Mouse (Mus musculus) retina, adult 2 months (tissue): ENCODE measurements around the gene Bak1.

Experiments
- DNase-seq: peaks from one replicate; pipeline ENCODE4 v3.0.0-alpha.2; 2012; ENCODE audit warnings: low read depth, low spot score

Bak1 gene

DNA sequence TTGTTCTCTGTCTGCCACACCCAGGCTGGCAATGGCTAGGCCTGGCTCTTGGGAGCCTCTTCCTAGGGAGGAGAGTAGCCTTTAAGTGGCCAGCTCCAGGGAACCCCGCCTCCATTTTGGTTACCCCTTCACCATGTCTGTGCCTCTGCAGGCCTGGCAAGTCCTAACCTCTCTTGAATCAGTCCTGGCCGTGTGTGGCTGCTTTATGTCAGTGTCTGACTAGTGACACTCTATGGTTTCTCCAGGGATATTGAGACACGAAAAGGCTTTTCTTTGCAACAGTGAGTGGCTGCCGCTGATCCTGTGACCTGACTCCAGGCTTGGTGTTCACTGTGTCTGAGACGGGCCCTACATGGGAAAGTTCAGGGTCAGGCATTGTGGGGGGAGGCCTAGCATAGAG lies 22.0 kb upstream of the Bak1 start:
- DNase-seq = no peak

DNA sequence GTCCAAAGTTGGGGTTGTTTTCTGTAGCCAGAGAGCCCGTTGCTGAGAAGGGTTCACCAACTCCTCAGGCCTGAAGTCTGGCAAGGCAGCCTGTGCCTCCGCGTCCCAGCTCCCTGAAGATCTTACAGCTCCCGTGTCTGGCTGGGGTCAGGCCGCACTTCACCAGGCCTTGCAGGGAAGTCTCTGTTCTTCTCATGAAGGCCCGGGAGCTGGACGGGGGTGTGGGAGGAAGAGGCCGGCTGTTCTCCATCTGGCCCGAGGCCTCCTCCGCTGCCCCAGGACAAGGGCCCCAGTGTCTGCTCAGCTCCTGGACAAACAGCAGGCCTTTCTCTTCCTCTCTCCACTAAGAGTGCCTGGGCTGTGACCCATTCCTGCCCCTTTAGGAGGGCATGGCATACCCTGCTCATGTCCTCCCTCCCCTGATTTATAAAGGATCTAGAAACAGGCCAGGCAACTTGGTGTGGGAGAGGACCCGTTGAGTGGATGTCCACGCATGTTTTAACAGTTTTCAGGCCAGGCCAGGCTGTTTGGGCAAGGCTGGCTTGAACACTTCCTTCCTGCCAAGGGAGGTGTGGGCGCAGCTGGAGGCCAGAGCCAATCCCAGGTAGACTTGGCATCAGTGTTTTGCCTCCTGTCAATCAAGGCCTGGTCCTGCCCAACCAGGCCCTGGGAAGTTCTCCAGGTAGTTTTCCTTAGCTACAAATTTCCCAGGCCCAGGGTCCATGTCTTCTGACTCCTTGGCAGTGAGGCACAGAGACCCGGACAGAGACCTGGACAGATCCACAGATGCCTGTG lies 19.8 kb upstream of the Bak1 start:
- DNase-seq = no peak

DNA sequence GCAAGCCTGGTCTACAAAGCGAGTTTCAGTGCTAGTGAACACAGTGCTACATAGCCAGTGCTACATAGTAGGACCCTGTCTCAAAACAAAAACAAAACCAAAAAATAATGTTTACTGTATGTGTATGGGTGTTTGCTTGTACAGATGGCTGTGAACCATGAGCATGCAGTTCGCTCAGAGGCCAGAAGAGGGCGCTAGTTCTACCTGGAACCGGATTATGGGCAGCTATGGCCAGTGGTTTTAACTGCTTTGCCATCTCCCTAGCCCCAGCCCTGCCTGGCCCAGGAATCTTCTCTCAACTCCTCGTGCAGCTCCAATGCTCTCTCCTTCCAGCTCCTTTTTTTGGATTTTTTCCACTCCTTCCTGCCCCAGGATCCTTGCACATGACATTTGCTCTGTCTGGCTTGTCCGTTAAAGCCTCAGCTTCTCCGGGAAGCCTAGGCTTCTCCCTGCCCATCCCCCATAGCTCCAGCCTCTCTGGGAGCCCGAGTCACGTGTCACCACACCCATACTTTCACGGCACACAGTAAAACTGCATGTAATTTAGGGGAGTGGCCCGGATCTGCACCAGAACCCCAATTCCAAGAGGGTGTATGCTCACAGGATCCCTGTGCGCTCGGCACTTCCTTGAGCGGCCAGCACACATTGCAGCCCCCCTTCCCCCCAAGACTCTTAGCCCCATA lies 19.1 kb upstream of the Bak1 start:
- DNase-seq = no peak

DNA sequence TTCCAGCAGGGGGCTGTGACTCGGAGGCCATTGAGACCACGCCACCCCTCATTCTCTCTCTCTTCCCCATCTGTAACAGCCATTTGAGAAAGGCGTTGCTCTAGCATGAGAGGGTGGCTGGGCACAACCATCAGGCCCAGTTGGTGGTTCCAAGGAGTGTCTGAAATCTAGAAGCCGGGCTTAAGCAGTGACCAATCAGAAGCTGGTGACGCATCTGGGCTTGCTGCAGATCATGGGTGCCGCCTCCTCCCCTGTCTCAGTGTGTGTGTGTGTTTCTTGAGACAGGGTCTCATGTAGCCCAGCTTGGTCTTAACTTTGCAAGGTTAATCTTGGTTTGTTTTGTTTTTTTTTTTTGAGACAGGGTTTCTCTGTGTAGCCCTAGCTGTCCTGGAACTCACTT lies 16.4 kb upstream of the Bak1 start:
- DNase-seq = no peak

DNA sequence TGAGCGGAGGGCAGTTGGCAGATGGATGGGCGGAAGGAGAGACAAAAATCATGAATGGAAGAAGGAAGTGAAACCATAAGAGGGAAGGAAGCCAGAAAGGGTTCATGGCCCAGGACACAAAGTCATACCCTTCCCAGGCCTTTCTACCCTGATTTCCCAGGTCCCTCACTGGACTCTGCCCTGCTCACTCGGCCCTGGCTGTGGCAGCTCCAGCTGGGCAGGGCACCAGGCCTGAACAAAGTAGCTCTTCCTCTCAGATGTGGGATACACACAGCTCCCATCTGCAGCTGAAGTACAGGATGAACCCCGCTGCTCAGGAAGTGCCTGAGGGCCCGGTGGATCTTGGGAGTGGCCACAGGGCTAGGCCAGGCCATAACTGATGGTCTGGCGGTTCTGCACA lies 14.0 kb upstream of the Bak1 start:
- no peak for DNase-seq

DNA sequence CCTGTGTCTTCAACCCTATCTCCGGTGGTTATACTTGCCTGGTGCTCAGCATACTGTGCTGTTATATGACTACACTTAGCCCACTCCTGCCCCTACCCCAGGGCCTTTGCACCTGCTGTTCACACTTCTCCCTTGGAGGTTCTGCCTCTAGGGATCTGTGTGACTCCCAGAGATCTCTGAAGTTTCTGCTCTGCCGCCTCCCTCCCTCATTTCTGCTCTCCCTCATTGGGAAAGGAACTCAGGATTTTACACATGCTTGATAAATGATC lies 12.9 kb upstream of the Bak1 start:
- DNase-seq = no peak

DNA sequence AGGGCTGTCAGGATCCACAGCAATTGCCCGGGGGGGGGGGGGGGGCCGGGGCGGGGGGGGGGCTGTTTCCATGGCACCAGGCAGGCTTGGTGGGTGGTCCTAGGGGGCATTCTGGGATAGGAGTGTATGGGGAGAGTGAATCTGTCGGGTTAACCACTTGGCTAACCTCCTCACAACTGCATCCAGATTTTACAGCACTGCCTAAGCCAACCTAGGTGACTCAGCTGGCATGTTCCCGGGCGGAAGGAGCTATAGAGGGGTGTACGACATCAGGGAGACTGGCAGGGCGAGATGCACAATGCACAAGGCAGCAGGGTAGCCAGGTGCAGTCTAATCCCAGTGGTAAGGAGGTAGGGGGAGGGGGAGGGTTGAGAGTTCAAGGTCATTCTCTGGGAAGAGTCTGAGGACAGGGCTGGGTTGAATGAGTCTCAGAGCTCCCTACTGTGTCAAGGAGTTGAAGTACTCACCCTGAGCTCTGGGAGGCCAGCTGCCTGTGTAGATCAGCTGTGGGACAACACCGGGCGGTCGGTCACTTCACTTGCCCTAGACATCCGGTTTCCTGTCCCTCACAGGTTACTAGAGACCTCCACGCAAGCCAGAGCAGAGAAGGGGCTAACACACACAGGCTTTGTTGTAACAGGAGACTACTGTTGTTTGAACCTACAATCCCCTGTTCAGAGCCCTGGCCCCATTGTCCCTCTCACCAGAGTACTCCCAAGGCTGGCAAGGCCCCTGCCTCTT lies 12.4 kb upstream of the Bak1 start:
- DNase-seq = no peak

DNA sequence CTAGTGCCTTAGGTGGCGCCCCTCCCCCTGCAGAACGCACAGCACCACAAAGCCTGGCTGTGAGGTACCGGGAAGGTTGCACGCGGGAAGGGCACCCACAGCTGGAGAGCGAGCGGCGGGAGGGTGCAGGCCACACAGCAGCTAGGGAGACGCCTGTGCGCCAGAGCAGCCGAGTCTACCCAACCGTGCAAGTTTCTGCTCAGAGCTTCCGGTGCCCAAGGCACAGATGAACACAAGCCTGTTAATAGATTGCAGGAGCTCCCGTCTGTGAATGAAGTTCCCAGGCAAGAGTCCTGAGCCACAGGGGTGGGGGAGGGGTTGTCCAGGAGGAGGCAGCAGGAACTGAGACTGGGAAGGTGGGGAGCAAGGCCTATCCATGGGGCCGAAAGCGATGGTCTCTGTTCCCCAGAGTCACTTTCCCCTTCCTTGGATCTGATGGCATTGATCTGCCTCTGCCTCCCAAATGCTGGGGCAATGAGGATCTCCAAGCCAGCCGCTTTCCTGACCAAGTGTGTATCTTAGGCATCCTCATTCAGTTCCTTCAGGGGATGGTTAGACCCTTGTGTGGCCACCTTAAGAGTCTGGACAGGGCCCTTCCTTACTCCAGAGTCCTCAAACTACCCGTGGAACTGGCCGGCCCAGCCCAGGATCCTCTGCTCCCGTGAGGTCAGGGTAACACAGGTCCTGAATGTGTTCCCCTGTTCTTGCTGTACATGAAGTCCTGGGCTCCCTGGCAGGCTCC lies 11.7 kb upstream of the Bak1 start:
- no peak for DNase-seq

DNA sequence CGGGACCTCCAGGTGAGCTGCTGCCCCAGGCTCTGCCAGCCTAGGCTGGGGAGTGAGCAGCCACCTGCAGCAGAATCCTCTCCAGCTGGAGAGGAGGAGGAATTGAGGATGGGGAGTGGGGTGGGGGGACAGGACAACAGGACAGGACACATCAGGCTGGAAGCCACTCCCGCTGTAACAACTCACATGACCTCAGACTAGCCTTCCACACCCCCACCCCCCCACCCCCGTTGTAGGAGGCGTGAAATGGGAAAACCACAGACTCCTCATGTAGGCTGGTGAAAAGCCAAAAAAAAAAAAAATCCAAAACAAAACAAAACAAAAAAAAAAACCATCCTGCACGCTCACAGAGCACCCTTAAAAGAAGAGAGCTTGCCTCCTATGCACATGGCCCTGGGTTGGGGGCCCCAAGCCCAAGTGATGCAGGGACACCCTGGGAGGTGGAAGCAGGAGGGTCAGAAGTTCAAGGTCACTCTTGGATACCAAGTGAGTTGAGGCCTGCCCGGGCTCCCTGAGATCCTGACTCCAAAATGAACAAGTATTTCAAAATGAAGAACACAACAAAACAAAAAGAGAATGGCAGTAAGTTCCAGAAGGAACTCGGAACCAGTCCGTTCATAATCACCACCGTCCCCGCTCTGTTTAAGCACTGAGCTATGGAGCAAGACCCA lies 10.8 kb upstream of the Bak1 start:
- DNase-seq = no peak

DNA sequence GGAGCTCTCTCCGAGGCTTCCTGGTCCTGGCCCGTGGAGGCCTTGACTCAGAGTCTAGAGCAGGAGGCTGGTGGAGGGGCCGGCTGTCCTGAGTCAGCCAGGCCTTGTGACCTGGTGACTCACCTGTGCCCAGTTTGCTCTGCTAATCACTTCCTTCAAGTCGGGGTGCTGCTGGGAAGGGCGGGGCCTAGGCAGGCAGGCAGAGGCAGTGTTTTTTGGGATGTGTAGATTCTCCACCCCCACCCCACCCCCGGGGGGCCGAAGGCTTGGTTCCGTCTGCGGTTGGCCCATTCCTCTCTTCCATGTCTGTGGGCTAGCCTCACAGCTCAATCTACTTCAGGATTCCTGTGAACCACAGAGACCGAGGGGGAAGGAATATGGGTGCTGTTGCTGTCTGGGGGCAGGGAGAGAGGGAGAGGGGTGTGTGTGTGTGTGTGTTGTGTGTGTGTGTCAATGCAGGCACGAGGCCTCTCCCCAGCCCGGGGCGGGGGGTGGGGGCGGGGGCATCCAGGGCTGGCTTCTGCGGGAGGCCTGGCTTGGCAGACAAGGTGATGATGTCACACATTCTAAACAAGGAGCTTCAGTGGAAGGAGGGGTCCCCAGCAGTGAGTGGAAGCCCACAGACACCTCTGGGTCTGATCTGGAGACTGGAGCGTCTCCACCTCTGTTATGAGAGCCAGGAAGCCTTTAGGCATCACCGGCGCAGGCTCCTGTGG lies 9.7 kb upstream of the Bak1 start:
- no peak for DNase-seq

DNA sequence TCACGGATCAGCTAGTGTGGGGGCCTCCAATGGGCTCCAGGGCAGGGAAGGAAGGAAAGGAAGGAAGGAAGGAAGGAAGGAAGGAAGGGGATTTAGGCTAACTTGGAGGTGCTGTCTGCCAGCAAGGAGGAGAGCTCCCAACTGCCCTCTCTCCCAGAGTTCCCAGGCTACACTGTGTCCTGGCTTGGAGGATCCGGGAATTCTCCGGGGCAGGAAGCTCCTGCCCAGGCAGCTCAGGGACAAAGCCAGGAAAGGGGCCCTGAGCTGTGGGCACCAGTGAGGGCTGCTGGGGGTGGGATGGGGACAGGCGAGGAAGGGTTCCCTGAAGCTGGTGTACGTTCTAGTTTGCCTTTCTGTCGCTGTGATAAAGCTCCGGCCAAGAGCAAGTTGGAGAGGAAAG lies 7.7 kb upstream of the Bak1 start:
- DNase-seq = no peak

DNA sequence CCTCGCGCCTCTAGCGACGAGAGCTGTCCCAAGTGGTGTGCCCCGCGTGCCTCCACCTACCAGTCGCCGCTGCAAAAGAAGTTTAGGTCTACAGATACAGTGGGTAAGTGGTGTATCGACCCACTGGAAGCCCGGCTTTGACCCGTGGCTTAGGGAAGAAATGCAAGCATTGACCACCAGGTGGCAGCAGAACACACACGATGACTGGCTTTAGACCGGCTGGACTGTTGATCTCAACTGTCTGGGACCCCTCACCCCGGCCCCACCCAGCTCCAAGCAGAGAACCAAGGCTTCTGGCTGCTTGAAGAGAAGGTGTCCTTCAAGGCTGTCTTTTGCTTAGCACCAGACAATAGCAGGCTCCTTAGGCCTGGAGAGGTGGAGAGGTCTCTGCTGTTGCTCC lies 4.1 kb upstream of the Bak1 start:
- peak; percentile 55 for DNase-seq

DNA sequence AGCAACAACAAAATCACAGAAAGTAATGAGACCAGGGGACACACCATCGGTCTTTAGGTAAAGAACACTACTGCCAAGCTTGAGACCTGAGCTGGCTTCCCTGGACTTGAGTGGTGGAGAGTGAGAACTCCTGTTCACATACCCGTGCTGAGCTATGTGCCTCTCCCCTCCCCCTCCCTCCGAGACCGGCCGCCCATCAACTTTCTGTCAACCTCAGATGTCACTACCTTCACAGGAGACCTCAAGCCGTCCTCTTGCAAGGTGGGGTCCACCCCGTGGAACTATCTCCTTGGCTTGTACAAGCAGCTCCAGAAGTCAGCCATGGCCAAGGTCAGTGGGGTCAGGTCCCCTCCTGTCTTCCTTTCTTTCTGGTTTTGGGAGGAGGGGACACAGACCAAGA lies 3.5 kb upstream of the Bak1 start:
- no peak for DNase-seq

DNA sequence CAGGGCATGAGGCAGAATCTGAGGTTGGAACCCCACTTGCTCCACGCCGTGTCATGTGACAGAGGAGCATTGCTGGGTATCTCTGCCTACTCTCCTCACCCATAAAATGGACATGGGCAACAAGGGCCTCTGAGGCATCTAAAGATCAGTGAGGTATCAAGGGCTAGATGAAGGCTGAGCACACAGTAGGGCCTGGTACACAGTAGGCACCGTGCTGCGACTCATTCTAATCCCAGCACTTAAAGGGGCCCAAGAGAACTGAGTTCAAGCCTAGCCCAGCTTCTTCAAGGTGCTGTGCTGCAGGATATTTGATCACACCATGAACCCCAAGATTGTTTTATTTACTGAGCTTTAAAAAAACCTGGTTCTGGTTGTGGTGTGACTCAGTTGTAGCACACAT lies 2.1 kb upstream of the Bak1 start:
- DNase-seq = no peak

DNA sequence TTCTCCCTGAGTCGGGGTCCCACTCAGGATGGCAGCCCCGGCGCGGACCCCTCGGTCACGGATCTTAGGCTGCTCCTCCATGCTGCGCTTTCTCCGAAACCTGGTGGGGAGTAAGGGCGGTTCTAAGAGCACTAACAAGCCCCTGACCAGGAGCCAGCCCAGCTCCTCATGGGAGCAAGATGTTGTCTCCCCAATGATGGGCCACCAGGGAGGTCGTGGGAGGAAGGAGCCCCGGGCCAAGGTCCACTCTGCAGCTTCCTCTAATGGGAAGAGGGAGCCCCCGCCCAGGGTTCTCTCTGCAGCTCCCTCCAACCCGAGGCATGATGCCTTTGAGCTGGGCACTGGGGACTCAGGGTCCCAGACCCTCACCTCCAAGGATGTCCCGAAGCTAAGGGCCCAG lies 622 bp upstream of the Bak1 start:
- DNase-seq = no peak

DNA sequence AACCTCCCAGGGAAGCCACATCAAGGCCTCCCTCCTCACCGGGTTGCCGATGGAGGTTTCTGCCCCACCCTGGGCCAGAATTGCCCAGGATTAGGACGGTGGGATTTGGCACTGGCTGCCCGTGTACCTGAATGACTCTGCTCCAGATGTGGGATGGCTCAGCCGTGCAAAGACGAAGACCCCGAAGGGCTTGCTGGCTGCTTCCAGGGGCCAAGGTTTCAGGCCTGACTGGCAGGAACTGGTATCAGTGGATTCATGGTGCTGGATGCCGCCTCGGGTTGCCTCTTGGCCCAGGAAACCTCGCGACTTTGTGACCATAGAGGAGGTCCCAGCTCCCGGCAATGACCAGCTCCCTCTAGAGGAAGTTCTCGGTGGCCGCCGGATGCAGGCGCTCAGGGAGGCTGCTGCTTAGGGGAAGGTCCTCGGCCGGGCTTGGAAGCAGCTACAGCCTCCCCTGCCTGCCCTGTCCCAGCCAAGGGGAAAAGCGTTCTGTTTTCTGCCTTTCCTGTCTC lies 469 bp downstream of the Bak1 start:
- DNase-seq = peak; percentile 61

DNA sequence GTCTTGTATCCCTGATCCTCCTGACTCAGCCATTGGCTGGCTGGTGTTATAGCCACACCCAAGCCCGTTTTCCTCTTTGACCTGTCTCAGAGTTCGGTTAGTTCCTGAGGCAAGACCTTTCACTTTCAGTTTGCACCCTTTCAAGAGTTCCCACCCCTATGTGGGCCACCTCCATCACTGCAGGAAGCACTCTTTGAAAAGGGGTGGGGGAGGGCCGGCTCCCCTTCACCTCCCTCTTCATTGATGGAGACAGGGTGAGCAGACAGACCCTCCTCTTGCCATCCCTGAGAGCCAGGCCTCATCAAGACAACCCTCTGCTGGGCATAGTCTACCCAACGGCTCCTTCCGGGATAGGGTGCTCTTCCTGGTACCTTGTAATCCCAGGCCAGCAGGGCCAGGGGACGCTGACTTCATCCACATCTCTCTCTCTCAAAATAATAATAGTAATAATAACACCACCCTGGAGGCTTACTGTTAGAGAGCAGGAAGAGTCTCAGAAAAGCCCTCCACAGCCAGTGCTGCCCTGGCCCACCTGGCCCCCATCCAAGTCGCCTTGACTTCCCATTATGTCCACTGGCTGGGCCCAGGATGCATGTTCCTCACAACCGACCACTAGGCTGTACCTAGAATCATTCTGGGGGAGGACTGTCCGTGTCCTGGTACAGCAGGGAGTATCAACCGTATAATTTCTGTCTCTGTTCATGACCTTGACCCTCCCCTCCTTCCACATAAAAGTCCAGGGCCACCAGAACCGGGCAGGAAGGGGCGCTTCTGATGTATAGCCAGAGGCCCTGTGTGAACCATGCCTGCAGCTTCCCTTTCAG lies 1.1 kb downstream of the Bak1 start:
- DNase-seq = no peak

DNA sequence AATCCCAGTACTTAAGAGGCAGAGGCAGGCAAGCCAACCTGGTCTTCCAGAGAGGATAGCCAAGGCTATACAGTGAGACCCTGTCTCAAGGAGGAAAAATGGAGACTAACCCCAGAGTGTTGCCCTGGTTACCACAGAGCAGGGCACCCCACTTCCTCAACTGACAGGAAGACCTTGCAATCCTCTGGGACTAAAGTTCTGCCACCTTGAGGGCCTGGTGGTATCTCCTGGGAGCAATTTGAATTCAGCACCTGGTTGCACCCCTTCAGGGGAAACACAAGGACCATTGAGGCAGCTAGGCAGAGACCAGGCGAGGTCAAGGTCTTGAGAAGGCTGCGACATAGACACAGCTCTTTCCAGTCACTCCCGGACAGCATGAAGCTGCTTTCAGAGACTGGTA lies 2.9 kb downstream of the Bak1 start:
- no peak for DNase-seq

DNA sequence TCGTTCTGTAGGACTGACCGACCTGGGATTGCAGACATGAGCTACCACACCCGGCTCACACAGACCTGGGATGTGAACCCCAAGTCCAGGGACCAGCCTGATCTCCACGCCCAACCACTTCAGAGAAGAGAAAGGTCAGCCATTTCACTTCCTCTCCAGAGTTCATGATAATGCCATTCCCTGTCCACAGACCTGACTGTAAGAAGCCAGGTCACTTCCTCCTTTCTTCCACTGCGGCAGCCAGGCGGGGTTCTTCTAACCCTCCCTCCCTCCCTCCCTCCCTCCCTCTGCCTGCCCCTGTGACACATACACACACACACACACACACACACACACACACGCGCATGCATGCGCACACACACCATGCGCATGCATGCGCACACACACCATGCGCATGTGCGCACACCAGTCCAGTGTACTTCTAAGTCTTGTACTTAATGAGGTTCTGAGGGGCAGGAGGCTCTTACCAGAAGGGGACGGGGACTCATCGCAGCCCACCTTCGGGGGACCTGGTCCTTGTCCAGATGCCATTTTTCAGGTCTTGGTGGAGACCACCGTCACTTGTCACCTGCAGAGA lies 3.4 kb downstream of the Bak1 start:
- DNase-seq = no peak

DNA sequence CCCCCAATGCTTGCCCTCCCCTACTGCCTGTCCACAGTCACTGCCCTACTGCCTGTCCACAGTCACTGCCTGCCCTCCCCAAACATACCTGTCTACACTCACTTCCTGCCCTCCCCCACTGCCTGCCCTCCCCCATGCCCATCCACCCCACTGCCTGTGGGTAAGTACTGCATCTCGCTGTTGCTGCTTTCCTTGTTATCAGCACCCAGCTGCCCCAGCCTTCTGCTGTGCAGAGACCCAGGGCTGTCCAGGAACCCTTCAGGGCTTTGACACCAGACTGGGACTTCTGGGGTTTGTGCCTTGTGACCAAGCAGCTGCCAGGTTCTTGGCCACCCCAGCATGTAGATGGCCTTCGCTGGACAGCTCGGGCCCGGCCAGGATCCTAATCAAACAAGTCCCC lies 5.5 kb downstream of the Bak1 start:
- DNase-seq = no peak
